Mouse (Mus musculus): ENCODE results near the gene Hebp2. TPM values are rescaled to one million over a fixed set of nuclear protein-coding genes. Genes with fewer than 3 reads are reported as not detected.

The Hebp2 gene
- total and polyA plus RNA-seq, 2 experiments from 2014 or later, result 8.7 to 10.2 TPM

- no peak for TF ChIP-seq EP300 (IDR thresholded peaks at IDR 0.05; ENCODE audit: low read depth)
- no peak for TF ChIP-seq CTCF (IDR thresholded peaks at IDR 0.05; ENCODE audit: low read depth)
- H3K4me3 ChIP-seq (ENCODE audit: low read depth, low read length), result peak overlapping the region; percentile 39
- H3K27ac ChIP-seq (ENCODE audit: low read depth), result no peak overlapping the region
- DNase-seq (ENCODE audit: low spot score) (no peak), ATAC-seq (ENCODE audit: insufficient read depth, low read depth) (no peak)
- H3K27me3 ChIP-seq (ENCODE audit: control insufficient read depth, insufficient read depth, low read length), result no peaks in the 10 kb centered on the region
- H3K4me1 ChIP-seq (ENCODE audit: control insufficient read depth, insufficient read depth), result 0 out of 2 replicates have a peak, but pooled peaks cover 8% of the 10 kb centered on the region
- no peak overlapping the region for H3K9ac ChIP-seq (replicated peaks; ENCODE audit: low read depth, low read length)
- no peaks in the 10 kb centered on the region for H3K36me3 ChIP-seq (replicated peaks; ENCODE audit: control insufficient read depth, insufficient read depth, low read length)
- peak overlapping the region; percentile 68 for H3K4me2 ChIP-seq (ENCODE audit: low read depth, low read length)
- H3K9me3 ChIP-seq (replicated peaks; ENCODE audit: control insufficient read depth, low read length), result no peaks in the 10 kb centered on the region
- WGBS, result 16% methylated on average over 35 of the region's 35 CpGs
Measured at GRCm38 (mm10) chr10:18549321-18550216, 3.7 kb upstream of the Hebp2 start.

GRCm38 (mm10) chr10:18547381-18547780, 1.5 kb upstream of the Hebp2 start:
- 86% methylated on average over 4 of the region's 4 CpGs for WGBS
- H3K9me3 ChIP-seq (replicated peaks; ENCODE audit: control insufficient read depth, low read length), result no peaks in the 10 kb centered on the region
- TF ChIP-seq EP300 (IDR thresholded peaks at IDR 0.05; ENCODE audit: low read depth), result no peak
- TF ChIP-seq CTCF (IDR thresholded peaks at IDR 0.05; ENCODE audit: low read depth), result no peak
- no peak for ATAC-seq (ENCODE audit: insufficient read depth, low read depth)
- H3K36me3 ChIP-seq (replicated peaks; ENCODE audit: control insufficient read depth, insufficient read depth, low read length), result no peaks in the 10 kb centered on the region
- H3K4me3 ChIP-seq (ENCODE audit: low read depth, low read length), result no peak overlapping the region
- 0 out of 2 replicates have a peak, but pooled peaks cover 8% of the 10 kb centered on the region for H3K4me1 ChIP-seq (ENCODE audit: control insufficient read depth, insufficient read depth)
- H3K4me2 ChIP-seq (ENCODE audit: low read depth, low read length), result no peak overlapping the region
- no peak overlapping the region for H3K9ac ChIP-seq (replicated peaks; ENCODE audit: low read depth, low read length)
- no peak for DNase-seq (ENCODE audit: low spot score)
- H3K27me3 ChIP-seq (ENCODE audit: control insufficient read depth, insufficient read depth, low read length), result no peaks in the 10 kb centered on the region
- no peak overlapping the region for H3K27ac ChIP-seq (ENCODE audit: low read depth)

- no peak for DNase-seq (ENCODE audit: low spot score)
- TF ChIP-seq EP300 (IDR thresholded peaks at IDR 0.05; ENCODE audit: low read depth) (no peak), CTCF (IDR thresholded peaks at IDR 0.05; ENCODE audit: low read depth) (no peak)
- WGBS, result 4% methylated on average over 13 of the region's 13 CpGs
Measured at GRCm38 (mm10) chr10:18545309-18545708, 567 bp downstream of the Hebp2 start.

GRCm38 (mm10) chr10:18536889-18537288, 9.0 kb downstream of the Hebp2 start:
- no peaks in the 10 kb centered on the region for H3K9me3 ChIP-seq (replicated peaks; ENCODE audit: control insufficient read depth, low read length)
- ATAC-seq (ENCODE audit: insufficient read depth, low read depth), result no peak

More at GRCm38 (mm10) chr10:18545309-18545708, 567 bp downstream of the Hebp2 start:
- Histone ChIP-seq H3K36me3 (replicated peaks; ENCODE audit: control insufficient read depth, insufficient read depth, low read length) (no peaks in the 10 kb centered on the region), H3K27me3 (ENCODE audit: control insufficient read depth, insufficient read depth, low read length) (no peaks in the 10 kb centered on the region), H3K4me2 (ENCODE audit: low read depth, low read length) (peak overlapping the region; percentile 82), H3K9me3 (replicated peaks; ENCODE audit: control insufficient read depth, low read length) (no peaks in the 10 kb centered on the region), H3K4me3 (ENCODE audit: low read depth, low read length) (peak overlapping the region; percentile 55), H3K9ac (replicated peaks; ENCODE audit: low read depth, low read length) (peak overlapping the region; percentile 63), H3K4me1 (ENCODE audit: control insufficient read depth, insufficient read depth) (0 out of 2 replicates have a peak, but pooled peaks cover 8% of the 10 kb centered on the region), H3K27ac (ENCODE audit: low read depth) (no peak overlapping the region)
- ATAC-seq (ENCODE audit: insufficient read depth, low read depth), result peak; percentile 21; the same call in 1 of the 2 replicates

GRCm38 (mm10) chr10:18532293-18532692, 13.6 kb downstream of the Hebp2 start:
- no peak overlapping the region for H3K4me2 ChIP-seq (ENCODE audit: low read depth, low read length)
- H3K36me3 ChIP-seq (replicated peaks; ENCODE audit: control insufficient read depth, insufficient read depth, low read length), result peaks cover 30% of the 10 kb centered on the region
- H3K27me3 ChIP-seq (ENCODE audit: control insufficient read depth, insufficient read depth, low read length), result no peaks in the 10 kb centered on the region
- no peak overlapping the region for H3K4me3 ChIP-seq (ENCODE audit: low read depth, low read length)
- TF ChIP-seq CTCF (IDR thresholded peaks at IDR 0.05; ENCODE audit: low read depth) (no peak), EP300 (IDR thresholded peaks at IDR 0.05; ENCODE audit: low read depth) (no peak)
- no peak overlapping the region for H3K27ac ChIP-seq (ENCODE audit: low read depth)
- no peaks in the 10 kb centered on the region for H3K9me3 ChIP-seq (replicated peaks; ENCODE audit: control insufficient read depth, low read length)
- H3K9ac ChIP-seq (replicated peaks; ENCODE audit: low read depth, low read length), result no peak overlapping the region
- peaks cover 7% of the 10 kb centered on the region; the same call in 1 of the 2 replicates for H3K4me1 ChIP-seq (ENCODE audit: control insufficient read depth, insufficient read depth)
- DNase-seq (ENCODE audit: low spot score), result no peak
- 43% methylated on average over 8 of the region's 8 CpGs for WGBS
- ATAC-seq (ENCODE audit: insufficient read depth, low read depth), result no peak

More at GRCm38 (mm10) chr10:18536889-18537288, 9.0 kb downstream of the Hebp2 start:
- DNase-seq (ENCODE audit: low spot score), result no peak
- Histone ChIP-seq H3K36me3 (replicated peaks; ENCODE audit: control insufficient read depth, insufficient read depth, low read length) (peaks cover 18% of the 10 kb centered on the region), H3K4me1 (ENCODE audit: control insufficient read depth, insufficient read depth) (no peaks in the 10 kb centered on the region), H3K4me3 (ENCODE audit: low read depth, low read length) (no peak overlapping the region), H3K9ac (replicated peaks; ENCODE audit: low read depth, low read length) (no peak overlapping the region), H3K4me2 (ENCODE audit: low read depth, low read length) (no peak overlapping the region), H3K27me3 (ENCODE audit: control insufficient read depth, insufficient read depth, low read length) (no peaks in the 10 kb centered on the region), H3K27ac (ENCODE audit: low read depth) (no peak overlapping the region)
- WGBS, result 84% methylated on average over 2 of the region's 2 CpGs
- TF ChIP-seq EP300 (IDR thresholded peaks at IDR 0.05; ENCODE audit: low read depth), result no peak
- TF ChIP-seq CTCF (IDR thresholded peaks at IDR 0.05; ENCODE audit: low read depth), result no peak
